Mouse (Mus musculus) adrenal gland, adult 8-10 months (tissue): ENCODE data around the gene Ubxn10. TPM values are rescaled to one million over a fixed set of nuclear protein-coding genes. Genes with fewer than 3 reads are reported as not detected.

Source experiments
- DNase-seq: peaks from one replicate; pipeline ENCODE4 v3.0.0; 2022
- total RNA-seq, 4 experiments: library from RNA; stranded (reverse); gene quantifications; 2 replicates each; pipeline ENCODE4 v1.2.4; 2022

The Ubxn10 gene
- total RNA-seq: 1 to 10 TPM; 1.0 to 3.9 (median 2.3) TPM

- DNase-seq: no peak
Observed at GRCm38 (mm10) chr4:138737031-138737430, at the start of gene Ubxn10. Ubxn10 (minus strand) TSS chr4:138737167.

- DNase-seq: no peak
Observed at GRCm38 (mm10) chr4:138786141-138786540, 49.2 kb upstream of the Ubxn10 start.

GRCm38 (mm10) chr4:138785721-138786120 is 48.8 kb upstream of the Ubxn10 start:
- DNase-seq: no peak

DNA sequence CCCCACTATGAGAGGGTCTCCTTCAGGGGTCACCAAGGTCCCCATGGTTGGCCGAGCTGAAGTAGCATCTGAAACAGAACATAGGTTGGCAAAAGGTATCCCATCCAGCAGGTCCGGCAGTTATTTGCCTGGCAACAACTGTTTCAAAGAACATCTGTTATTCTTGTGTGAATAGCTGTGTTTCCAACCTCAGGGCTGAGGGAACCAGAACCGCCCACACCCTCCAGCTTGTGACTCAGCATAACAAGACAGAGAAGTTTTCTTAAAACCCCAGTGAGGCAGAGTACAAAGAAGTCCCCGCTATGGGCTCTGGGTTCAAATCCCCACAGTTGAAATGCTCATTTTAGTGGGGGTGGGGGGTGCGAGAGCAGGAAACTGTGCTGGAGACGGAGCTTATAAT is 45.1 kb upstream of the Ubxn10 start:
- DNase-seq: no peak

- DNase-seq: peak; percentile 39
Observed at GRCm38 (mm10) chr4:138780300-138780699, 43.3 kb upstream of the Ubxn10 start.

DNA sequence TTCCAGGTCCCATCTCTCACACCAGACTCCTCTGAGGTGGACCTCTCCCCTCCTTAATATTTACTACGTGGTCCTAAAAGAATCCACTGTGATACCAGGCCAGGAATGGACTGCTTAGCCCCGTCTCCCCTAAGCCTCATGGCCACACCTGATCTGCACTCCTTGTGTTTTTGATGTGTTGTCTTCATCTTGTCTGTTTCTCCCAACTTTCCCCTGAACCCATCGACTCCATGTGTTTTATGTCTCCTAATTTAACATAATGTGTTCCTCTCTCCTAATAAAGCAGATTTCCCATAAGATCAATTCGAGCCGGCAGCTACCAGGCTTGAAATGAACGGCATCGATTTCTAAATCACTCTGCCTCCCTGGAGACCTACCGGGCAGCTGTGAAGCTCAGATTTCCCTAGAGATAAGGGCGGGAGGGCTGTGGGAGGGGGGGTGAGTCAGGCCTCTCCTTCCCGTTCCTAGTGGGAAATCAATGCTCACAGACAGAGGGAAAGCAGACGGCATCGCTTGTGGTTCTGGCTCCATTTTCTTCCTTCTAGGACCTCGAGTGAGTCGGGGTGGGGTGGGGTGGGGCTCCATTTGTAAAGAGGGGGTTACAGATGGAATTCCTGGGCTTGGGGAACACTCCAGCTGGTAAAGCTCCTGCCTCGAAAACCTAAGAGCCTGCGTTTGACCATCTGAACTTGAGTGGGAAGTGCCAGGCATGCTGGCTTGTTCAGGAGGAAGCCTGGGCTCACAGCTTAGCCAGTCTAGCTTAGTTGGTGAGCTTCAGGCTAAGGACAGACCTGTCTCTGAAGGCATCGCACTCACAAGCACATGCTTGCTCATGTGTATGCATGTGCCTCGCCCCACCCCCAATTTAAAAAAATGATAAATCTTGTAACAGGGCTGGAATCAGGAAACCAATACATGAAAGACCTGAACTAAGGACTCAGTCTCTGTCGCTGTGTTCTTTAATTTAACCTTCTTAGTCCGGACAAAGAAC is 40.7 kb upstream of the Ubxn10 start:
- no peak for DNase-seq

DNA sequence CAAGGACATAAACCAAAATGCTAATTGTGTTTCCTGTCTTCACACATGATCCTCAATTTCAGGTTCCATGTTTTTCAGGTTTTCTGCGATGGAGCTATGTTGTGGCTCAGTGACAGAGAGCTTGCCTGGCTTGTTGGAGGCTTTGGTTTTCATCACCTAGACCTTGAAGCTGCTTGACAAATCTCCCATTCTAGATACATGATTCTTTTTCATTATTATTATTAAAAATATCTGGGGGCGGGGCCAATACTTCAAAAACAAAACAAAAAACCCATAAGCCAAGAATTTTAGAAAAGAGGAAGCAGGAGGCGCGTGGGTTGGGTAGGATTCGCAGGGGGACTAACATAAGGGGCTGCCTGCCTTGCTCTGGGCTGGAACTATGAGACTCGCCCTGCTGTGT is 38.5 kb upstream of the Ubxn10 start, which contains the start of gene Pla2g2d:
Gene Pla2g2d, plus strand, starts transcription at position 301 of the 400 bp plus-strand sequence.
- DNase-seq: no peak

DNA sequence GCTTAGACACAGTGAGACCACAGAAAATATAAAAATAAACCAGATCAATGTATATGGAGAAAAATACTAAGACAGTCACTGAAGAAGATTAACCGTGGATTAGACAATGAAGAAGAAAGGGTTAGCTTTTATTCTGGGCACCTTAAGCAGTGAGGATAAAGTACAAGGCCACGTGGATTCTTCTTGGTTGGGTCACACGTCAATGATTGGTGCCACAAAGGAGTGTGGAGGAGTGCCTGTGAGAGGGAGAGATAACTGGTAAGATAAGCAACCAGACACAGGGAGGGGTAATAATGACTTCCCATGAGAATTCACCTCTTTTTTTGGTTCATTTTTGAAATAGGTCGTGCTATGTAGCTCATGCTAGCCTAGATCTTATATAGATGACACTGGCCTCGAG is 35.4 kb upstream of the Ubxn10 start:
- DNase-seq: no peak

- DNase-seq: no peak
Observed at GRCm38 (mm10) chr4:138771970-138772369, 35.0 kb upstream of the Ubxn10 start.

DNA sequence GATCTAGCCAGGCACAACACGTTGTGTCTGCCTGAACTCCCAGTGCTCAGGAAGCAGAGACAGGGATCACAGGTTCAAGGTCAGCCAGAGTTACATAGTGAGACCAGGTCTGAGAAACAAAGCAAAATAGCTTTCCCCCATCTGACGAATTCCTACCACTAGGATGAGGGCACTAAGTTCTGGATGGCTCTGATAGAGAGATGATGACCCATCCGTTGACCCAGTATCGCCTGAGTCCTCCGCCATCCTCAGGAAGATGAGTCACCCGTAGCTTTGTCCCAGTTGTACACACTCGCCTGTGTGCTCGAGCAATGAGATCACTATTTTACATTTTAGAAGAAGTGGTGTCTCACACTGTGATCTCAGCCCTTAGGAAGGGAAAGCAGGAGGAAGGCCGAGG is 25.3 kb upstream of the Ubxn10 start:
- no peak for DNase-seq

DNA sequence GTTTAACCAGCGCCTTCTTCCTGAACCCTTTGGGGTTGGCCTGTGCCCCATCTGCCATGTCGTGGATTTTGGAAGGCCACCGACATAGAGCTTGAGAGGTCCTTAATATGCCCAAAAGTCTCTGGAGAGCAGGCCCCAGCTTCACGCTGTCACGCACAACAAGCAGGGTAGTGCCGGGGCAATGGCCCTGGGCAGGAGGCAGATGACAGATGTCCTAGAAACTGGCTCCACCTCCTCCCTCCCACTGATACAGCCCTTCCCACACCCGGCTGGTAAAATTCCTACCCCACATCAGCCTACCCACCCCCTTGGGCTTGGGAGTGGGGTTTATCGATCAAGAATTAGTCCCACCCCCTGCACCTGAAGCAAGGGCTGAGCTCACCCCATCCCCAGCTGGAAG is 20.4 kb upstream of the Ubxn10 start, which contains the start of gene Pla2g2f:
Gene Pla2g2f, minus strand, starts transcription at position 211 of the 400 bp plus-strand sequence.
- no peak for DNase-seq

DNA sequence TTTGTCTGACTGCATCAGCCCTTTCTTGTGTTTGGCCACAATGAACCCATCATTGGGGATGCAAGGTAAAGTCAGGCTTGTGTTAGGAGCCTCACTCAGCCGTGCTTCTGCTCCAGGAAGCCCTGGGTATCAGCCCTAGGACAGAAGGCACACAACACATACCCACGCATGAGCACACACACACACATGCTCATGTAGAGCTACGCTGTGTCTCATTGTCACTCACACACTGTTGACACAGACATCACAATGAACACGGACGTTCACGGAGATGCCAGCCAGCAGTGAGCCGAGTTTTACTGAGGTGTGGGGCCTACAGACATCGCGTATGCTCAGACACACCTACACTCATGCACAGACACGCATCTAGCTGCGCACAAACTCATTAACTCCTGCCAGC is 19.0 kb upstream of the Ubxn10 start:
- no peak for DNase-seq

- no peak for DNase-seq
Observed at GRCm38 (mm10) chr4:138755439-138755838, 18.5 kb upstream of the Ubxn10 start.

DNA sequence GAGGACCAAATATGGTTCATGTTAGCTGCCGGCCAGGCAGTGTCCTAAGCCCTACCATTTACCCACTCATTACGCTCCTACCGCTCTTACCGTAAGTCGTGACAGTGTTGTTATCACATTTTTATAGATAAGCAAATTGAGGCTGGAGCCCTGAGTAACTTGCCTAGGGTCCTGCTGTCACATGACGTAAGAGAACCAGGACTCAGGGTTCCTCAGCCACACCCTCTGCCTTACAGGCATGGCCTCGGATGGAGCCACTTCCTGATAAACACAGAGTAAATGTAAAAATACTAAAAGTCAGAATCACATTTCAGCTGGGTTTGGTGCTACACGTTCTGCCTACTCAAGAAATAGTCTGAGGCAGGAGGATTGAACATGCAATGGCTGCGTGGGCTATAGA is 17.5 kb upstream of the Ubxn10 start:
- no peak for DNase-seq

DNA sequence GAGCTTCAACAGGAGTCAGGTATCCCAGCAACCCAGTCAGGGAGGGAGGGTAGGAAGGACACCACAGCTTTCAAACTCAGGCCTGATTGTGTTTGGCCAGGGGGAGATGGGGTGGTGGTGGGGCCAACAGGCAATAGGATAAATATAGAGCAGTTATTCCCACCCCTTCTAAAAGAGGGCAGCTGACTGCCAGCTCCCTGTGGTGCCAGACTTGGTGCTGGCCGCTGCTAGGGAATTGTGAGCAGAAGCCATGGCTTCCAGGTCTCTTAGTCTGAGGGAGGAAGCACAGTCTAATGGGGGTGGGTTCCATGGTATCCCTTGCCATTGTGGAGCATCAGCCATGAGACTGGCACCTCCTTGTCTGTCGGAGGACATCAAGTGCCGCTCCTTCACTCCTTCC is 16.6 kb upstream of the Ubxn10 start:
- no peak for DNase-seq

DNA sequence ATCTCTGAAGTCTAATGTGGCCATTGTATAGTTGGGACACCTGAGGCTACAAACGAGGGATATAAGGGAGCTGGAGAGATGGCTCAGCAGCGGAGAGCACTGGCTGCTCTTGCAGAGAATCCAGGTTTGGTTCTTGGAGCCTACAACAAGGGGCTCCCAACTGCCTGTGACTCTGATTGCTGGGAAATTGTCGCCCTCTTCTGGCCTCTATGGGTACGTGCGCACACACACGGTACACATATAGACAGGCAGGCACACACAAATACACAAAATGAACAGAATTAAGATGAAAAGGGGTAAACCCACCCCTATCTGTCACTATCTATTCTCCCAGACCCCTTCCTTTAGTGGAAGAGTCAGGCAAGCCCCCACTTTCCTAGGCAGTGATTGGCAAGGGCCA is 15.6 kb upstream of the Ubxn10 start:
- DNase-seq: no peak

DNA sequence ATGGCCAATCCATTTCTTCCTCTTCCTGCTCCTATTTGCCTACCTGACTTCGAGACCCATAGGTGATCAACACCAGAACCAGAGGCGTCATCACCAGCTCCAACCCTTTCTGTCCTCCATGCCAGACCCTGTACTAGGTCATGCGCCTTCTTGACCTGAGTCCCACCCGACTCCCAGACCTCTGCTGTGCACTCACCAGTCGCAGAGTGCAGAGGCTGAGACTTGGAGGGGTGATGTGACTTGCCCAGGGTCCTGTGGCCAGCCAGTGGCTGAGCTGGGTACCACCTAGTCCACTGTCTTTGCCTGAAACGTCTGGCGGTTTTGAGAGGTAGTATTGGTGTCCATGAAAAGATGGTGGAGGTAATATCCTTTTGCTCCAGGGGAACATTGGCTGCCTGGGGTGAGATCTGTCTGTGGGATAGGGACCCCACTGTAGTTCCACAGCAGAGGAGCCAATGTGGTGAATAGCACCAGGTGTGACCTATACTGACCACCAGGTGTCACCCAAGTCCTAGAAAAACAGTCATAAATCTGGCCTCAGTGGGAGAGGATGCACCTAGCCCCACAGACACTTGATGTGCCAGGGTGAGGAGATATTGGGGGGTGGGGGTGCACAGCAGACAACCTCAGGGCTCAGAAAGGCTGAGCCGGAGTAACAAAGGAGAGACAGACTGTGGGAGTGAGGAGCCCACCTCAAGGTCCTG is 11.6 kb upstream of the Ubxn10 start:
- no peak for DNase-seq

DNA sequence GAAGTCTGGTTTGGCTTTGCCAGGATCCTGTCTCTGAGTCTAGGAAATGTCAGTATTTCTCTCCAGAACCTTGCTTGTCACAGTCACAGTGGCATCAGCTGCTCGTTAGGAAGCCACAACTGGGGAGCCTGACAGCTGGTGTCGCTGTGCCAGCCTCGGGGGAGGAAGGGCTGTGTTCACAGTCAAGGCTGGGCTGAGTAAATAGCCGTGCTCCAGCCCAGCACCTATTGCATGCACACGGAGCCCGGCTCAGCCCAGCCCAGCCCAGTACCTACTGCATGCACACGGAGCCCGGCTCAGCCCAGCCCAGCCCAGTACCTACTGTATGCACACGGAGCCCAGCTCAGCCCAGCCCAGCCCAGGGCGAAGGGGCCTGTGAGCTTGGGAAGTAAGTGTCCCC is 10.9 kb upstream of the Ubxn10 start:
- peak; percentile 26 for DNase-seq

DNA sequence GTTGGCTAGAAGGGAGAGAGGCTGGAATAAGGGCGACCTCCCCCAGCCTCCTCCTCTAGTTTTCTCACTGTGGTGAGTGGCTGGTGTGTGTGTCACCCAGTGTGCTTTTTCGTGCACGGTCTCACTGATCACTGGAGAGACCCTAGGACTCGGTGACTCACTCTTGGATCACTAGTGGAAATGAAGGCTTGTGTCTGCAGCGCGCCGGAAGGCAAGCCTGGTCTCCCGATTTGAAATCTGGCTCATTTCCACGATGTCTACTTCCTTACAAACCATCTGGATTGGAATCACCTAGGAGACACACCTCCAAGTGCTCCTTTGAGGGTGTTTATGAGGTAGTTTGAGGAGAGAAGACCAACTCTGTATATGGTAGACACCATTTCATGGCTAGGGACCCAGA is 9.9 kb upstream of the Ubxn10 start:
- no peak for DNase-seq

DNA sequence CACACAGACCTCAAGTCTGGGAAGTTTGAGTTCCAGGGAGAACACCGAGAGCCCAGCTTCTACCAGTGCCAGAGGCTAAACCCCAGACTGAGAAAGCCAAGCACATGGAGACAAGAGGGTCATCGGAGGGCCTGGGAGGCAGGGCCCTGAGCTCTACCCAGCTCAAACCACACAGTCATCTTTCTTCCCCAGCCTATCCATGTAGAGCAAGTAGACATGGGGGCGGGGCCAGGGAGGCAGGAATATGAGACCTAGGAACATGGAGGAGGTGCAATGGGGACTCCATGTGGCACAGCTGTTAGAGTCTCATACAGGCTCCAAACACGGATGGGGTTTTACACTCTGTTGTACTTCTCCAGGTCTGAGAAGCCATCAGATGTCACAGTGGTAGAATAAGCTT is 8.9 kb upstream of the Ubxn10 start:
- DNase-seq: no peak

GRCm38 (mm10) chr4:138739136-138739851 is 2.3 kb upstream of the Ubxn10 start:
- DNase-seq: no peak

DNA sequence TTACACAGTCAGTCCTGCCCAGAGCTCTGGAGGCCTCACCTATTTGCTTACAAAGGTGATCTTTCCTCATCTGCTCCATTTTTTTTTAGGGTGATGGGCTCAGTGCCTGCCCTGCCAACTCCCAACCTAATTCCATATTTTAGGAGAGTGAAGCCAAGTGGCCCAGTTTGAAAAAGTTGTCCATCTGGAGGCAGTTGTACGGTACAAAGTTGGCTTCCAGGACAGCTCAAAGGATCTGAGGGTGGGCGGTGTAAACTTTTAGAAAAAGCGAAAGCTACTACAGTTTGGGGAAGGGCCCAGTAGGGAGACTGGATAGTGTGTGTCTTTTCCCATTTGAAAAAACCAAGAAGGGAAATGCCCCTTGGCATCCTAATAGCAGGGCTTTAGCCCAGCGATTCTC is 2.1 kb downstream of the Ubxn10 start:
- DNase-seq: no peak

GRCm38 (mm10) chr4:138734105-138734504 is 2.9 kb downstream of the Ubxn10 start:
- no peak for DNase-seq
